Mouse (Mus musculus) limb, embryonic 15.5 days (tissue): Measurements from ENCODE around the gene Prrc2b. TPM values are rescaled to one million over a fixed set of nuclear protein-coding genes. Genes with fewer than 3 reads are reported as not detected.

Experiments
- ATAC-seq: fragments of 200-750 bp; cut with Nextera tagmentation; 2 replicates; pipeline ENCODE4 v1.8.0; 2017; ENCODE audit warnings: low read depth, moderate TSS enrichment; ENCODE audit not compliant: insufficient number of reproducible peaks, low FRiP score, low TSS enrichment
- H3K27ac ChIP-seq: fragments of 300-500 bp; sonication (generic); 2 replicates; pipeline ENCODE4 v1.5.1; 2015; ENCODE audit warnings: moderate library complexity, mild to moderate bottlenecking, inconsistent platforms
- H3K27me3 ChIP-seq: fragments of 300-500 bp; sonication (generic); 2 replicates; pipeline ENCODE4 v1.6.1; 2015; ENCODE audit warnings: inconsistent platforms
- H3K36me3 ChIP-seq: fragments of 300-500 bp; sonication (generic); 2 replicates; pipeline ENCODE4 v1.6.1; 2015; ENCODE audit warnings: inconsistent platforms
- H3K4me1 ChIP-seq: fragments of 300-500 bp; sonication (generic); 2 replicates; pipeline ENCODE4 v1.6.1; 2015; ENCODE audit warnings: inconsistent platforms
- H3K4me2 ChIP-seq: fragments of 300-500 bp; sonication (generic); 2 replicates; pipeline ENCODE4 v1.6.1; 2015; ENCODE audit warnings: mild to moderate bottlenecking, inconsistent platforms
- H3K4me3 ChIP-seq: fragments of 300-500 bp; sonication (generic); 2 replicates; pipeline ENCODE4 v1.5.1; 2015; ENCODE audit warnings: mild to moderate bottlenecking, inconsistent platforms
- H3K9ac ChIP-seq: fragments of 300-500 bp; sonication (generic); 2 replicates; pipeline ENCODE4 v1.6.1; 2015; ENCODE audit warnings: inconsistent platforms
- H3K9me3 ChIP-seq: fragments of 300-500 bp; sonication (generic); 2 replicates; pipeline ENCODE4 v1.6.1; 2016; ENCODE audit warnings: inconsistent platforms
- WGBS: fragments of 180-500 bp; shearing (Covaris S2); methylation state at CpG from one replicate; pipeline ENCODE4 v1.1.7; 2015; 5-methylcytosine and 5-hydroxymethylcytosine counted together
- polyA plus RNA-seq: library from polyadenylated mRNA; unstranded; fragments of >200 nt; fragmentation: Nextera tagmentation; extraction: Ambion mirVana; gene quantifications from 2 replicates; pipeline ENCODE4 v1.2.1, GENCODE M21; 2015

Gene Prrc2b
- polyA plus RNA-seq, 1 experiment from 2014 or later: 44.8 TPM

DNA sequence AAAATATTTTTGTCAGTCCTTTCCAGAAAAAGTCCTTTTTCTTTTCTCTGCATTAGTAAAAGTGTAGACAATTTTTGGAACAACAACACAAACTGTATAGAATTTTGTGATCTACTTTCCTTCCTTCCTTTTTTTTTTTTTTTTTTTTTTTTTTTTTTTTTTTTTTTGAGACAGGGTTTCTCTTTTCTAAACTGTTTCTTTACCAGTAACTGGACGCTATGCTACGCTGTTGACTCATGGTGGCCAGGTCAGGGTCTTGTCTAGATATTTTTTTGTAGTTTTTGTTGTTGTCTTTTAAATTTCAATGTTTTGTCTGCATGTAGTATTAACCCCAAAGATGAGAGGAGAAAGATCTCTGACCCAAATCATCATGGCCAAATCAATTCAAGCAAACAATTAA is 29.1 kb upstream of the Prrc2b start:
- H3K9me3 ChIP-seq: no peaks in the 10 kb centered on the region
- no peaks in the 10 kb centered on the region for H3K36me3 ChIP-seq
- no peak overlapping the region for H3K27ac ChIP-seq
- H3K4me1 ChIP-seq: no peaks in the 10 kb centered on the region
- ATAC-seq: no peak
- 90% methylated on average over 2 of the region's 2 CpGs for whole genome bisulfite sequencing
- H3K4me2 ChIP-seq: no peak overlapping the region
- no peaks in the 10 kb centered on the region for H3K27me3 ChIP-seq
- no peak overlapping the region for H3K9ac ChIP-seq
- H3K4me3 ChIP-seq: no peak overlapping the region

DNA sequence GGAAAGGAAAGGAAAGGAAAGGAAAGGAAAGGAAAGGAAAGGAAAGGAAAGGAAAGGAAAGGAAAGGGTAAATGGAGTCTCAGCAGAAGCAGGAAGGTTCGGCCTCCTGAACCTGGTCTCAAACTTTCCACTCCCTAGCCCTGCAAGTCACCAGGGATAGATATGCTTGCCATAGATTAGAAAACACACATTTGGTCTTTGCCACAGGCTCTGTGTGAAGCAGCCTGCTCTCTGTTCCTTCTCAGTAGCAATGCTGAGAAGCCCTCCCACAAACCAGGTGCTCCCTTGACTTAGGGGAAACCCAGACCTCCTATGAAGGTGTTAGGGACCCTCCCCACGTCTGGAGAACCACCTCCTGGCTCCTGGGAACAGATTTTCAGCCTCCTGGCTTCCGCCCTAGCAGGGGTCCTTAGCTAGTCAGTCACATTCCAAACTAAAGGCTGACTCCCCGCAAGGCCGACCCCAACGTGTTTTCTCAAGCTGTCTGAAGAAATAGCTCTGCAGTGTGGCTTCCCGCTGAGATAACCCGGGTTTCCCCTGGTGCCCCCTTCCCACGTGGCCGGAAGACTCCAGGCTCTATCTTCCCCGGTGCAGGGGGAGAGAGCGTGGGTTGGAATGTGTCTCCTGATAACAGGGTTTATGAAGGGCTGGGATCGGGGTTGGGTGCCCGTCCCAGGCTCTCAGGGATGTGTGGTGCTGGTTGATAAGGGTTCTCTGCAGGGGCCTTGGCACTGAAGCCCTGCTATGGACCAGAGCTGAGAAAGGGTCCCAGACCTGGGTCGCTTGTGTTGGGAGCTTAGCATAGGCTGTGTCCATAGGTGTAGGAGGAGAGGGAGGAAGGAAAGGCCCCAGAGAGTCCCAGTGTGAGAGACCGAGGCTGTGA is 23.0 kb upstream of the Prrc2b start:
- Histone ChIP-seq H3K4me2 (no peak overlapping the region), H3K9ac (no peak overlapping the region), H3K4me3 (no peak overlapping the region), H3K36me3 (no peaks in the 10 kb centered on the region), H3K27me3 (no peaks in the 10 kb centered on the region), H3K9me3 (no peaks in the 10 kb centered on the region), H3K4me1 (peaks cover 6% of the 10 kb centered on the region), H3K27ac (no peak overlapping the region)
- 24% methylated on average over 16 of the region's 16 CpGs for WGBS
- no peak for ATAC-seq

DNA sequence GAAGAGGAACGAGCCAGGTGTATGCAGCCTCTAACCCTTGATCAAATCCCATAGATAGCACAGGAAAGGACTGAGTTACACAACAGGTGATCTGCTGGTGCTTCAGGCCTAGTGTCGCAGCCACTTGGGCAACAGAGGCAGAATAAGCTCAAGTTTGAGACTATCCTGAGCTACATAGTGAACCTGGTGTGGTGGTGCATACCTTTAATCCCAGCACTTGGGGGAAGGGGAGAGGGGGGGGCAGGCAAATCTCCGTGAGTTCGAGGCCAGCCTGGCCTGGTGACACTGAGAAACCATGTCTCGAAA is 22.4 kb upstream of the Prrc2b start:
- Histone ChIP-seq H3K27ac (no peak overlapping the region), H3K4me1 (peaks cover 6% of the 10 kb centered on the region), H3K27me3 (no peaks in the 10 kb centered on the region), H3K4me3 (no peak overlapping the region), H3K4me2 (no peak overlapping the region), H3K9ac (no peak overlapping the region), H3K36me3 (no peaks in the 10 kb centered on the region), H3K9me3 (no peaks in the 10 kb centered on the region)
- no peak for ATAC-seq
- 83% methylated on average over 5 of the region's 5 CpGs for WGBS

DNA sequence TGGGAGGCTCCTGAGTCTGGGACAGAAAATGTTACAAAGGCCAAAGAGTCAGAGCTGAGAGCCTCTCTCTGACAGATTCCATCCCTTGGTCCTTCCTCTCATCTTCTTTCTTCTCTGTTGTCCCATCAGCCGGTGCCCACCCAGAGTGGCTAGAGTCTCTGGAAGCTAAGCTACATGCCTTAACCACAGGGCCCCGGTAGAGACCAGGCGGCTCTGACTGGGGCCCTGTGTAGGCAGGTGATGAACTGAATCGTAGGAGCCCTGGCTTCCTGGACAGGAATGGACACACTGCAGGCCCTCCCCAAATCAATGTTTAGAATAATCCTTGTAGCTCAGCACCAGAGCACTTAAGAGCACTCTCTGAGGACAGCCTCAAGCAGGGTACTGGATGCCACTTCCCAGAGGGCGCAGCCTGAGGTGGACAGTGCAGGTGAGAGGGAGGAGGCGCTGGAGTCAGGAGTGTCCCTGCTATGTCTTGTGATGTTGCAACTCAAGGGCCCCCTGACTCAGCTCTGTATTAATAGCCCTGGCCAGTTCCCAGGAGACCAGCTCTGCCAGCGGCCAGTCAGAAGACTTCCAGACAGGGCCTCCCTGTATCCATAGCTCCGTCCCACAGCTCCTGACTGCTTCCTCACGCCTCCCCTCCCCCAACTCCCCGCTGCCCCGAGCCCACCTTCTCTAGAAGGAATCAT is 21.4 kb upstream of the Prrc2b start:
- H3K9ac ChIP-seq: no peak overlapping the region
- WGBS: 57% methylated on average over 11 of the region's 11 CpGs
- no peak overlapping the region for H3K27ac ChIP-seq

DNA sequence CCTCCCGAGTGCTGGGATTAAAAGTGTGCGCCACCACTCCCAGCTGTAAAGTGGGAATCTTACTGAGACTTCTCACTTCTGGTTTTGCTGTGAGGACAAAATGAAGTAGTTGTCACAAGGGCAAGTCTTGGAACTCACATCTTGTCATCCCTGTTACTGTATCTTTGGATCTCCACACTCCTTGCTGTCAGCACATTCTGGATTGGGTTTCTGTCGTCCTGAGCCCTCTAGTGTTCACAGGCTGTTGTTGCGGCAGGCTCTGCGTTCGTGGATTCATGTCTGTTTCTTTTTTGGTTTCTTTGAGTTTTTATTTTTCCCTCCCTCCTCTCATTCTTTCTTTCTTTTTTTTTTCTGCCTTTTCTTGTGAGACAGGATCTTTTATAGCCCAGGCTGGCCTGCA is 20.4 kb upstream of the Prrc2b start:
- Histone ChIP-seq H3K4me2 (no peak overlapping the region), H3K9ac (no peak overlapping the region), H3K27ac (no peak overlapping the region), H3K9me3 (no peaks in the 10 kb centered on the region), H3K36me3 (no peaks in the 10 kb centered on the region), H3K4me3 (no peak overlapping the region), H3K4me1 (peaks cover 6% of the 10 kb centered on the region), H3K27me3 (no peaks in the 10 kb centered on the region)
- no peak for ATAC-seq
- WGBS: 30% methylated on average over 6 of the region's 6 CpGs

More for the DNA sequence above, 21.4 kb upstream of the Prrc2b start:
- no peaks in the 10 kb centered on the region for H3K27me3 ChIP-seq
- H3K36me3 ChIP-seq: no peaks in the 10 kb centered on the region
- no peak for ATAC-seq
- peaks cover 6% of the 10 kb centered on the region for H3K4me1 ChIP-seq
- no peaks in the 10 kb centered on the region for H3K9me3 ChIP-seq
- H3K4me3 ChIP-seq: no peak overlapping the region
- no peak overlapping the region for H3K4me2 ChIP-seq

DNA sequence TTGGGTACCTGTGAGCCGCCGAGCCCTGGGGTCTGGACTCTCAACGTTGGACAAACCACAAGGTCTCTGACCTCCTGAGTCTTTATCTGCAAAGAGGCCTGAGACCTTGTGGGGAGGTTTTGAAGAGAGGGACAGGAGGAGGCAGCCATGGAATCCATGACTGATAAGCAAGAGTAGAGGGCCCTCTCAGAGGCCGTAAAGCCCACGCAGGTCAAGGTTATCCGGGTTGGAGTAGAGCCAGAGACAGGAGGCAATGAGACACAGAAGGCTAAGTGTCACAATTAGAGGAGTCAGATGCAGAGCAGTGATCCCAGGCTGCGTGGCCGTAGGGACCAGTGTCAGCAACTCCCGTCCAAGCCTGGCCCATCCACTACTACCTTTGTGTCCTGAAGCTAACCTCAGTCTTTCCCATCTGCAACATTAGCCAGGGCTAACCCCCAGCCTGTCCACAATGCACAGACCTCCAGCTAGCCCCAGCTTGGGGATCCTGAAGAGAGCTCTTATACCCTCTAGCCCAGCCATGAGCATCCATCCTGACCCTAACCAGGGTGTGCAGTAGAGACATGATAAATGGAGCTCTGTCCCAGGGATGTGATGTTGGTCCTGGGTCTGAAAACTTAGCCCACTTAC is 19.6 kb upstream of the Prrc2b start:
- no peaks in the 10 kb centered on the region for H3K9me3 ChIP-seq
- WGBS: 80% methylated on average over 9 of the region's 9 CpGs
- H3K4me3 ChIP-seq: no peak overlapping the region
- H3K27ac ChIP-seq: no peak overlapping the region
- no peak overlapping the region for H3K4me2 ChIP-seq
- H3K9ac ChIP-seq: no peak overlapping the region
- ATAC-seq: no peak
- H3K27me3 ChIP-seq: no peaks in the 10 kb centered on the region
- no peaks in the 10 kb centered on the region for H3K36me3 ChIP-seq
- peaks cover 6% of the 10 kb centered on the region for H3K4me1 ChIP-seq

DNA sequence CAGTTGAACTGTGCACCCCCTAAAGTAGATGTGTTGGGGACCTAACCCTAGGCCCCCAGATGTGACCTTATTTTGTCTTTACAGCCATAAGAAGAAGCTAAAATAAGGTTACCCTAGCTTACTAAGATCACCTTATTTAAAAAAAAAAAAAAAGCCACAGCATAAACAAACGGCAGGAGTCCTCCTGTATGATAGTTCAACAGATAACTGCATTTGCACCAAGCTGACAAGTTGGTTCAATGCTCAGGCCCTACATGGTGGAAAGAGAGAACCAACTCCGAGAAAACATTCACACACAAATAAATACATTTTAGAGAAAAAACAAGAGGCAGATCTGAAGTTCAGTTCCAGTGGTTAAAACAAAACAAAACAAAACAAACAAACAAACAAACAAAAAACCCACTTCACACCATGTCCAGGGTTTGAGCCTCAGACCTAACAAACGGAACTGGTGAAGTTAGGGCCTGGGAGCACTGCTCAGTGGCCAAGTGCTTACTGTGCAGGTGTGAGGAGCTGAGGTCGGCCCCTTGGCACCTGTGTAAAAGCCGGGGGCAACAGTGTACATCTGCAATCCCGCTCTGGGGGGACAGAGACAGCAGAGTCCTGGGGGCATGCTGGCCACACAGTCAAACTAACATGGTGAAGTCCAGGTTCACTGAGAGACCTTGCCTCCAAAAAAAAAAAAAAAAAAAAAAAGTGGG is 18.9 kb upstream of the Prrc2b start:
- Histone ChIP-seq H3K27me3 (no peaks in the 10 kb centered on the region), H3K27ac (no peak overlapping the region), H3K4me2 (peak overlapping the region; percentile 19; the same call in 1 of the 2 replicates), H3K4me3 (no peak overlapping the region), H3K36me3 (no peaks in the 10 kb centered on the region), H3K4me1 (peaks cover 6% of the 10 kb centered on the region), H3K9ac (no peak overlapping the region), H3K9me3 (no peaks in the 10 kb centered on the region)
- 53% methylated on average over 6 of the region's 6 CpGs for WGBS
- no peak for ATAC-seq

DNA sequence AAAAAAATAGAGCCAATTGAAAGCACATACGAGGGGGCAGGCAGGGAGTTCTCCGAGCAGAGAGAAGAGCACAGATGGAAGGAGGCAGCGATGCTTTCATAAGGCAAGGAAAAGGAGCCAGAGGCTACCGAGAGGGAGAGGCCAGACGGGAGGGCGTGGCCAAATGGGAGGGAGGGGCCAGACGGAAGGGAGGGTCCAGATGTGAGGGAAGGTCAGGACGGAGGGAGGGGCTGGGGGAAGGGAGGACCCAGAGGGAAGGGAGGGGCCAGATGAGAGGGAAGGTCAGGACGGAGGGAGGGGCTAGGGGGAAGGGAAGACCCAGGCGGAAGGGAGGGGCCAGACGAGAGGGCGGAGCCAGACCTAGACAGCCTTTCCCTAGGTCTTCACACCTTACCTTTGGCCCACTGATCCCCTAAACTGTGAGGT is 18.3 kb upstream of the Prrc2b start:
- no peak overlapping the region for H3K9ac ChIP-seq
- no peaks in the 10 kb centered on the region for H3K36me3 ChIP-seq
- 2% methylated on average over 12 of the region's 12 CpGs for WGBS
- no peak overlapping the region for H3K4me3 ChIP-seq
- H3K4me2 ChIP-seq: peak overlapping the region; percentile 19; the same call in 1 of the 2 replicates
- no peaks in the 10 kb centered on the region for H3K9me3 ChIP-seq
- H3K27me3 ChIP-seq: no peaks in the 10 kb centered on the region
- H3K27ac ChIP-seq: no peak overlapping the region
- no peak for ATAC-seq
- H3K4me1 ChIP-seq: peaks cover 6% of the 10 kb centered on the region

DNA sequence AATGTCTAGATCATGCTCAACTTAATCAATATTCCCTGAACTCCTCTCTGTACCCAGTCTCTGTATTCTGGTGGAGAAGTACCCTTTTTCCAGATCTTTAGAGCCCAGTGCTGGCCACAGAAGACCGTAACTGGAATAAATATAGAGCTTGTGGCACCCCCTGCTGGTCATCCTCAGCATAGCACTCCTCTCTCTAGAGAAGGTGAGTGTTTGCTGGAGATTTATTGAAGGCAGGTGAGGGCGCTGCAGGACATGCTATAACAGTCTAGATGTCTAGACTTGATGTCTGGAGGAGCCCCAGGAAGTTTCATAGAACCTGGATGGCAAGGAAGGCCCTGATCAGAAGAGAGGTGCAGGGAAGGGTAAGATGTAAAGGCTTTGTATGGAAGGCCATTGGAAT is 16.8 kb upstream of the Prrc2b start:
- no peak for ATAC-seq
- Histone ChIP-seq H3K36me3 (no peaks in the 10 kb centered on the region), H3K4me1 (peaks cover 6% of the 10 kb centered on the region), H3K9me3 (no peaks in the 10 kb centered on the region), H3K9ac (no peak overlapping the region), H3K27ac (no peak overlapping the region), H3K4me3 (no peak overlapping the region), H3K4me2 (no peak overlapping the region), H3K27me3 (no peaks in the 10 kb centered on the region)
- 2% methylated on average over 2 of the region's 2 CpGs for WGBS

DNA sequence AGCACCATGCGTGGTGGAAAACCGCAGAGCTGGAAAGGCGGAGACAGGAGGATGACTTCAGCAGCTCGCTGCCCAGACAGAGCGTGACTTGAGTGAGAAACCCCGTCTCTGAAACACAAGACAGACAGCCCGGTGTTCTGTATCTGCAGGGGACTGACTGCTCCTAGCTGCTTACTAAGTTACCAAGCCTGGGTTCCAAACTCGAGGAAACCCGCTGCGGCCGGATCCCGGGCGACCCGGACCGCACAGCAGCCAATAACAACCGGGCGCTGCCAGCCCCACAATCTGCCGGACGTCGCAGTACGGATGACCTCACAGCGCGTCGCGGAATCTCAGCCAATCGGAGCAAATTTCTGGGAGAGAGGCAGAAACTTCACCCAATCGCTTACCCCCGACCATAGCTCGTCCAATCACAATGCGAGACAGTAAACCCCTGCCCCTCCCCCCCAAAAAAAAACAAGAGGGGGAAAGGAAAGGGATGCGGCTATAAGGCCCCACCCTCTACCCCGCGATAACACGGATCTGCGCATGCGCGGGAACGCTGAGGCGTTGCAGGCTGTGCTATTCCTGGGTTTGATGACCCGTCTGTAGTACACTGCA is 13.1 kb upstream of the Prrc2b start:
- Histone ChIP-seq H3K36me3 (no peaks in the 10 kb centered on the region), H3K4me3 (peak overlapping the region; percentile 66), H3K9ac (peak overlapping the region; percentile 72), H3K4me2 (peak overlapping the region; percentile 86), H3K27ac (peak overlapping the region; percentile 96), H3K4me1 (peaks cover 1% of the 10 kb centered on the region; the same call in 1 of the 2 replicates), H3K27me3 (no peaks in the 10 kb centered on the region), H3K9me3 (no peaks in the 10 kb centered on the region)
- under 1% methylated on average over 40 of the region's 40 CpGs for WGBS
- peak; percentile 94 for ATAC-seq

DNA sequence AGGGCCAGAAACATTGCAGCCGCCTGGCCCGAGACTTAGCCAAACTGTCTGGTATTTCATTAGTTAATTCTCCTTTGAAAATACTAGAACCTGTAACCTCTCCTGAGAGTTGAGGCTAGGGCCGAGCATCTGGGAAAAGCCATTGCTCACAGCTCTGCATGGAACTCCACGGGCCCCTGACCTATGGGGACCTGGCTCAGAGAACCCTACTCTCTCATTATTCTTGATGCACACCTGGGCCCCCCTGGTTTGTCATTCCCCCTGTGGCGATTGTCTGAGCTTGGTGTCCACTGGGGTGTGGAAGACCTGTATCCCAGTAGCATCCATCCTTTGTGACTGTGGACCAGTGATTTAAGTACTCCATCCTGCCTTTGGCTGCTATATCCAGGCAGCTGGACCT is 11.5 kb upstream of the Prrc2b start:
- Histone ChIP-seq H3K9ac (no peak overlapping the region), H3K9me3 (no peaks in the 10 kb centered on the region), H3K4me1 (no peaks in the 10 kb centered on the region), H3K4me3 (no peak overlapping the region), H3K27me3 (no peaks in the 10 kb centered on the region), H3K36me3 (no peaks in the 10 kb centered on the region), H3K4me2 (no peak overlapping the region), H3K27ac (no peak overlapping the region)
- 68% methylated on average over 5 of the region's 5 CpGs for whole genome bisulfite sequencing
- no peak for ATAC-seq
